Mouse (Mus musculus): Measurements from ENCODE around the gene Tmed8.
"Not testable (repeated sequence)": the region's sequence is repeated elsewhere in the genome, so short reads cannot be mapped to it uniquely, and the experiment has no call there.

Gene Tmed8

GRCm38 (mm10) chr12:87199973-87200586 lies at the start of gene Tmed8:
Gene Tmed8 (minus strand): TSS chr12:87200454.
- CTCF ChIA-PET = no interaction called here

- CTCF ChIA-PET = no interaction called here
These were observed 38.4 kb upstream of the Tmed8 start, which contains the start of gene Noxred1 for GRCm38 (mm10) chr12:87238632-87239031. Gene Noxred1 (minus strand): TSS chr12:87238732.

GRCm38 (mm10) chr12:87236882-87237483 lies 36.7 kb upstream of the Tmed8 start:
- CTCF ChIA-PET = no interaction called here

GRCm38 (mm10) chr12:87230379-87230895 lies 30.2 kb upstream of the Tmed8 start:
- CTCF ChIA-PET = no interaction called here

- CTCF ChIA-PET = no interaction called here
These were observed 29.4 kb upstream of the Tmed8 start for GRCm38 (mm10) chr12:87229633-87230032.

- CTCF ChIA-PET = no interaction called here
These were observed 26.5 kb upstream of the Tmed8 start for GRCm38 (mm10) chr12:87226801-87227200.

GRCm38 (mm10) chr12:87224950-87225349 lies 24.7 kb upstream of the Tmed8 start:
- CTCF ChIA-PET = no interaction called here

- CTCF ChIA-PET = no interaction called here
These were observed 19.1 kb upstream of the Tmed8 start for GRCm38 (mm10) chr12:87219362-87219761.

GRCm38 (mm10) chr12:87217596-87217995 lies 17.3 kb upstream of the Tmed8 start:
- CTCF ChIA-PET = no interaction called here

- CTCF ChIA-PET = no interaction called here
These were observed 15.8 kb upstream of the Tmed8 start for GRCm38 (mm10) chr12:87216053-87216452.

GRCm38 (mm10) chr12:87212844-87213606 lies 12.8 kb upstream of the Tmed8 start:
- CTCF ChIA-PET = no interaction called here

- CTCF ChIA-PET = not testable (repeated sequence)
These were observed 5.5 kb upstream of the Tmed8 start for GRCm38 (mm10) chr12:87205789-87206188.

- CTCF ChIA-PET = interaction anchor here (0.9 kb wide), 1 partner anchor 65 kb away, joined by 3 read pairs; the partner anchor contains the start of genes Ahsa1 and Vipas39
These were observed 1.4 kb upstream of the Tmed8 start for GRCm38 (mm10) chr12:87201694-87202093.

- CTCF ChIA-PET = interaction anchor here (0.5 kb wide), 1 partner anchor 17 kb away, joined by 5 read pairs; no protein-coding TSS in a partner anchor
These were observed 865 bp downstream of the Tmed8 start, which contains the start of gene Samd15 for GRCm38 (mm10) chr12:87199206-87199972. Gene Samd15 (plus strand): TSS chr12:87199723.

- CTCF ChIA-PET = interaction anchor here (0.5 to 0.6 kb wide), 2 partner anchors 17 to 123 kb away, joined by 5 to 6 read pairs; no protein-coding TSS in a partner anchor
These were observed 1.5 kb downstream of the Tmed8 start for GRCm38 (mm10) chr12:87198792-87199191.

- CTCF ChIA-PET = no interaction called here
These were observed 3.9 kb downstream of the Tmed8 start for GRCm38 (mm10) chr12:87196310-87196709.

- CTCF ChIA-PET = no interaction called here
These were observed 5.2 kb downstream of the Tmed8 start for GRCm38 (mm10) chr12:87195069-87195468.

- CTCF ChIA-PET = interaction anchor here (0.7 kb wide), 1 partner anchor 219 kb away, joined by 5 read pairs; no protein-coding TSS in a partner anchor
These were observed 7.2 kb downstream of the Tmed8 start for GRCm38 (mm10) chr12:87193008-87193407.

GRCm38 (mm10) chr12:87177631-87178030 lies 22.6 kb downstream of the Tmed8 start:
- CTCF ChIA-PET = no interaction called here

GRCm38 (mm10) chr12:87175194-87175946 lies 24.9 kb downstream of the Tmed8 start:
- CTCF ChIA-PET = no interaction called here

- CTCF ChIA-PET = no interaction called here
These were observed 39.4 kb downstream of the Tmed8 start for GRCm38 (mm10) chr12:87160815-87161214.

Measured in spleen, embryonic (tissue).